Mouse (Mus musculus): ENCODE data around the gene Rhobtb1.

- TF ChIP-seq POLR2A (IDR thresholded peaks at IDR 0.05; ENCODE audit: borderline replicate concordance, low read depth, low read length) (no peak), CTCF (IDR thresholded peaks at IDR 0.05; ENCODE audit: low read depth, low read length) (no peak)
These were observed 1.7 kb downstream of the Rhobtb1 start for GRCm38 (mm10) chr10:69152971-69153370.
